Mouse (Mus musculus) cerebellum, adult 9-11 months (tissue): ENCODE data around the gene Pip4k2c.

Experiments
- DNase-seq: peaks from one replicate; pipeline ENCODE4 v3.0.0; 2022

The Pip4k2c gene

DNA sequence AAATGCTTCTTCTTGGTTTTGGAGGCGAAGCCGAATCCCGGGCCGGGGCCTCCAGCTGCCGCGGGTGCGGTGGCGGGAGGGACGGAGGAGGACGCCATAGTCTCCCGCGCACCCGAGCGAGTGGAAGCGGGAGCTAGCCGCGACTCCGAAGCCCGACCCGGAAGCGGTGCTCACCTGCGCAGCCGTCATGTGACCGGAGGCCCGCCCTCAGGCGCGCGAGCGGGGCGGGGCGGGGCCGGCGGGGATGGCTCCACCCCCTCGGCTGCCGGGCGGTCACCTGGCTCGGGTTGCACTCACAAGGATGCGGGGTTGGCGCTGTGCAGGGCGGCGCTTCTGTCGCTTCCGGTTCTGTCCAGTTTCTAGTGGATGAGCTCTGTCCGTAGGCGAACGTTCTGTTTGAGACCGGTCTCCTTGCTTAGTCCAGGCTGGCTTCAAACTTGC lies at the start of gene Pip4k2c:
TSS of gene Pip4k2c (minus strand) at position 172 of the 441 bp plus-strand sequence.
- DNase-seq, result peak; percentile 94

- DNase-seq, result peak; percentile 30
Observed at GRCm38 (mm10) chr10:127258489-127258888, 47.1 kb upstream of the Pip4k2c start.

DNA sequence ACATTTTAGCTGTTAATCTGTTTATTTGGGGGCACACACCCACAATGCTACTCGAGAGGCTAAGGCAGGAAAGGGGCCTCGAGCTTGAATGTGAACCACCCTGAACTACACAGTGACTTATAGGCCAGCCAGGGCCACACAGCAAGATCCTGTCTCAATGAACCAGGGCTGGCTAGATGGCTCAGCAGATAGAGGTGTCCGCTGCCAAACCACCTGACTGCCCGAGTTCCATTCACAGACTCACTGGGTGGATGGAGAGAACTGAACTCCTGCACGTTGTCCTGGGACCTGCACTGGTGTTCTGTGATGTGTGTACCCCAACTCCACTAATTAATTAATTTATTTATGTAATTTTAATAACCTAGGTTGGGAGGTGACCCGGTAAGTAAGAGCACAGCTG lies 46.4 kb upstream of the Pip4k2c start:
- DNase-seq, result peak; percentile 47

GRCm38 (mm10) chr10:127255625-127256345 lies 44.4 kb upstream of the Pip4k2c start:
- peak; percentile 32 for DNase-seq

DNA sequence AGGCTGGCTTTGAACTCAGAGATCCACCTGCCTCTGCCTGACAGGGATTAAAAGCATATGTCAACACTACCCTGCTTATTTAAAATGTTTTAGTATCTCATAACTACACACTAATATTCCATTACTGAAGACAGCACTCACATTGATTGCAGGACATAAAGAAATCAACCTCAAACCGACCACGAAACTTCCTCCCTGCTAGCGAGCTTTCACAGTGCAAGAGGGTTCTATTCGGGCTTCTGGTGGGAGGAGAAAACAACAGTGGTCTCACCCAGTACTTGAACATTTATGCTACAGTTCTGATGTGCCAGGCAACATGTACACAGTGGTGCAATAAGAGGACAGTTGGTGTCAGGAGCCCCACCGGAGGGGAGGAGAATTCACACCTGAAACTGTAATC lies 39.4 kb upstream of the Pip4k2c start:
- DNase-seq, result no peak

DNA sequence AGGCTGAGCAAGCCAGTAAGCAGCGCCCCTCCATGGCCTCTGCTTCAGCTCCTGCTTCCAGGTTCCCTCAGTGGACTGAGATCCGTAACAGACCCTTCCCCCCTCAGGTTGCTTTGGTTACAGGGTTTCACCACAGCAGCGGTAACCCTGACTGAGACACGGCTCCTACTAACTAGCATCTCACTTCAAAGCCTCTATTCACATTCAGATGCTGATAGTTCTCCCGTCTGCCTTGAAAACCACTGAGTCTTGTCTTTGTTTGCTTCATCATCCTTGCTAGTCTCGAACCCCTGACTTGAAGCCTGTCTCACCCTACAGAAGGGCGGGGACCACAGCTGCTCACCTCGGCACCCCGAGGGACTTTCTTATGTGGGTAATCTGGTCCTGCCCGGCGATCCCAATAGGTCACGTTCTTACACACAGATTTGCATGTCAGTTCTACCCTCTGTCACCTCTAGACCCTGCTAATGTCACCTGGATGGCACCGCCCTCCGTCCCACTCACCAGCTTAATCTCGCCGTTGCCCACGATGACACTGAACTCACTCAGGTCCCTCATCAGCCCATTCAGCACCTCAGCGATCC lies 26.9 kb upstream of the Pip4k2c start:
- no peak for DNase-seq

DNA sequence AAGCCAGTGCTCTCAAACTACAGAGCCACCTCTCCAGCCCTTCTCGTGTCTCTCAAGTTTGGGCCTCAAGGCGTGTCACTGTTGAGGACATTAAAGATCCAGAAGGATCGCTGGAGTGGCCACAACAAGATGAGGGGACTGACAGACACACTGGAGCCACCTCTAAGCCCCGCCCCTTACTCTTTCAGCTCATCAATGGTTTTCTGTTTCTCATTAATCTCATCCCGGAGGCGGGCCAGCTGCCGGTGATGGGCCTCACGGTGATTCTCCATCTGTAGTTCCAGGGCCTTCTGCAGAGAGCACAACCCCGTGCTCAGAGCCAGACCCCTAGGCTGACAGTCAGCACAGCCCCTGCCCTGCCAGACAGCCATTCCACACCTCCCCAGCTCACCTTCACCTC lies 25.2 kb upstream of the Pip4k2c start:
- no peak for DNase-seq

GRCm38 (mm10) chr10:127233141-127233540 lies 21.8 kb upstream of the Pip4k2c start:
- DNase-seq, result no peak

- peak; percentile 67 for DNase-seq
Observed at GRCm38 (mm10) chr10:127231741-127232140, 20.4 kb upstream of the Pip4k2c start.

DNA sequence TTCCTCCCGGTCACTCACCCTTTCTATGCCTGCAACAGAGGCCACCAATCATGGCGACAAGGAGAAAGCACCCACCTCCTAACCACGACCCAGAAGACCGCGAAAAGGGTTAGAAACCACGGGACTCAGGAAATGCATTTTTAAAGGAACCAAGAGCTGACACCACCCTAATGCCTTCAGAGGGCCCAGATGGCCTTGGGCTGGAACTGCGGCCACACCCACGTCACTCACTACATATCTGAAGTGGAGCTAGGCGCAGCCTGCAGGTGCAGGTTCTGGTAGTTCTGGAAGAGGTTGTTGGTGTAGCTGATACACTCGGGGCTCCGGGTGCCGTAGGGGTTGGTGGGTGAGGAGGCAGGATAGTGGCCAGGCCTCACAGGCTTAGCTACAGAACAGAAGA lies 19.3 kb upstream of the Pip4k2c start:
- no peak for DNase-seq

GRCm38 (mm10) chr10:127228897-127229296 lies 17.5 kb upstream of the Pip4k2c start:
- DNase-seq, result peak; percentile 70

DNA sequence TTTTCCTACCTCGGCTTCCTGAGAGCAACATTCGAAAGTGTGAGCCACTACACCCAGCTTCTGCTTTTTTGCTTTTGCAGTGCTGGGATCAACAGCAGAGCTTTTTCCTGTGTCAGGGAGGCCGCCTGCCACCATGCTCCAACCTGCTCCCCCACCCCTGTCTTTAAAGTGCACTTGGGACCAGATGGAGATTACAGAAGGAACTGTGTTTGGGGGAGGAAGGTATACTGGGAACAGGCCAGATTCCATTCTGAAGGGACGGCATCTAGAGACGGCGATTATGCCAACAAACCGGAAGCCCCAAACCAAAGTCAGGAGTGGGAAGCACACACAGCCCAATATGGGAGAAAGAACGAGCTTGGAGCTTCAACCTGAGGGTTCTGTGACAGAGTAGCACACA lies 15.8 kb upstream of the Pip4k2c start:
- no peak for DNase-seq

DNA sequence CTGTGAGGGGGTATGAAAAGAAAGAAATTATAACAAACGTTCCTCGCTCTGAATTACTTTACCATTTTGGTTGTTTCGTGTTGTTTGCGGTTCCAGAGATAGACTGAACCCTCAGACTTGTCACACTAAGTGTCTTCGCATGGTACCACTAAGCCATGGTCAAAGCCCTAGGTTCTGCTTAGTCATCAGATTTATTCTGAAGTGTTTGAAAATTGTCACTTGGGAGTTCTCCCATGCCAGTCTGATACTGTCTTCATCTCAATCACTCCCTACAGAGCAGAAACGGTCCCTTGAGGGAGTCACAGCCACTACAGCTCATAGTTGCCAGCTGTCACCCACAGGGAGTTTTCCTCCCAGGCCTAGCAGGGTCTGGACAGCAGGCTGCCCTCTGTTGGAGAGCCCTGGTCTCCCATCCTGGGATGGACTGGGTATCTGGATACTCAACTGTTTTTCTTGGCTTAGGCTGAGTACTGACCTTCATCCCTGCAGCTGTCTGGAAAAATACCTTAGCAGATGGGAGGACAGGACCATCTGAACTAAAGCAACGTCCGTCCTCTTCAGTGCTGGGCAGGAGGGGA lies 15.0 kb upstream of the Pip4k2c start:
- DNase-seq, result peak; percentile 42

- no peak for DNase-seq
Observed at GRCm38 (mm10) chr10:127225732-127226131, 14.3 kb upstream of the Pip4k2c start.

DNA sequence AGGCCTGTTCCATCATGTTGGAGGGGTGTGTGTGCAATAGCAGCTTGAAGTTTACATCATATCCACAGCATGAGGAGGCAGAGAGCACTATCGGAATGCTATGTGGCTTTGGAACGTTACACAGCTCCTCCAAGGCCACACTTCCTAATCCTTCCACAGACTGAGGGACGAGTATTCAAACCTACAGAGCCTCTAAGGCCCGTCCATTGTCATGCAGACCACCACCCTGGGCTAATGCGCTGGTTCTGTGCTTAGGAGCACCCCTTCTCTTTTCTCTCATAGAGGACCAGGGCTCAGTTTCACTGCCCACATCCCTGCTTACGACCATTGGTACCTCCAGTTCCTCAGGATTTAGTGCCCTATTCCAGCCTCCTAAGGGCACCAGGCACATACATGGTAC lies 13.8 kb upstream of the Pip4k2c start:
- no peak for DNase-seq

GRCm38 (mm10) chr10:127218339-127218738 lies 7.0 kb upstream of the Pip4k2c start:
- no peak for DNase-seq

DNA sequence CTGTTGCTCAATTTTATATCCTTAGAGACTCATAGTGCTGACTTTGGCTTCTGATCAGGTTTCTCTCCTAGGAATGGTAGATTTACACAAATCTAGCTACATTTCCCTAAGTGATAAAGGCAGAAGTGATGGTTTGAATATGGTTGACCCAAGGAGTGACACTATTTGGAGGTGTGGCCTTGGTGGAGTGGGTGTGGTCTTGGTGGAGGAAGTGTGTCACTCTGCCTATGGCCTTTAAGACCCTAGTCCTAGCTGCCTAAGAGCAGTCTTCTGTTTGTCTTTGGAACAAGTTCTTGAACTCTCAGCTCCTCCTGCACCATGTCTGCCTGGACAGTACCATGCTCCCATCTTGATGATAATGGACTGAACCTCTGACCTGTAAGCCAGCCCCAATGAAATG lies 5.8 kb upstream of the Pip4k2c start:
- no peak for DNase-seq

GRCm38 (mm10) chr10:127216456-127216855 lies 5.1 kb upstream of the Pip4k2c start:
- DNase-seq, result peak; percentile 59

GRCm38 (mm10) chr10:127214422-127214803 lies 3.0 kb upstream of the Pip4k2c start:
- DNase-seq, result no peak

DNA sequence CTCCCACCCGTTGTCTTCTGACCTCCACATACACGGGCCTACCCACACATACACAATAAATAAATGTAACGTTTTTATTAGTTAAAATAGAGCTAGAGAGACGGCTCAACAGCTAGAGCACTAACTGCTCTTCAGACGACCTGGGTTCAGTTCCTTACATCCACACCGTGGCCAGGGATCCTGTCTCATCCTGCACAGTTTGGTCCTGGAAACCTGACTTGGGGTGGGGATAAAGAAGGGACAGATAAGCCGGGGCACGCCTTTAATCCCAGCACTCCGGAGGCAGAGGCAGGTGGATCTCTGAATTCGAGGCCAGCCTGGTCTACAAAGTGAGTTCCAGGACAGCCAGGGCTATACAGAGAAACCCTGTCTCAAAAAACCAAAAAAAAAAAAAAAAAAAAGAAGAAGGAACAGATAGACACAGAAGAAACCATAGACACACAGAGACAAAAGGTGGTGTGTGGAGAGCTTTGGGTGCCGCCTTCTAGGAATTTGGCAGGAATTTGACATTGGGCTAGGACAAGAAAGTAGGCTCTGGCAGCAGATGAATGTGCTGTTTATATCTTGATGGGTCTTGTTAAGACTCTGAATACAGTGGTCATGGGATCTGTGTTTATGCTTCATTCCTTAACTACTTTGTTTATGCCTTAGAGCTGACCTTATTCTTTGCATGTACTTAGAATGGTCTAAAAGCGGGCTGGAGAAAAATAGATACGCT lies 2.5 kb upstream of the Pip4k2c start:
- no peak for DNase-seq

GRCm38 (mm10) chr10:127213272-127213671 lies 1.9 kb upstream of the Pip4k2c start:
- peak; percentile 58 for DNase-seq

GRCm38 (mm10) chr10:127210961-127211405 lies 402 bp downstream of the Pip4k2c start:
- no peak for DNase-seq

GRCm38 (mm10) chr10:127209928-127210570 lies 1.3 kb downstream of the Pip4k2c start:
- no peak for DNase-seq
